In the genomic region with DNA sequence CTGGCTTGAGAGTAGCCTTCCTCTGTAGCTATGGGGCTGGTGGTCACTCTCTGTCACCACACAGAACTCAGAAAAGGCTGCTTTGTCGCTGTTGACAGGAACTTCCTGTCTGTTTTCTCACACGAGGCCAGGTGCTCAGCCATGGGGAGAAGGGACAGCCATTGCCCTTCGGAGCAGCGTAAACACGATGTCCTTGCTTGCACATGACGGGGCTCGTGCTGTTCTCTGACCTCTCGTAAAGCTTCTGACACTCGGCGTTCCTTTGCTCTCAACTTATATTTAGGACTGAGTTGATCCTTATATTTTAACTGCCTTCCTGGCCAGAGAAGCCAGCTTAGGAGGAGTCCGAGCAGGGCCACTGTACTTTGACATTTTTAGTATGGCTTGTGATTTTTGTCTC, we compare ENCODE assay signal across 14 mouse cellular contexts. TPM values are rescaled to one million over a fixed set of nuclear protein-coding genes. Genes with fewer than 3 reads are reported as not detected.
DNase-seq lines count a peak whose midpoint lies in the region; ATAC-seq and TF ChIP-seq lines count a peak whose summit lies in the region.
"Had no signal": no experiment of that assay in that cellular context is flagged by ENCODE, and none has a peak within 500 bp of the region (broad histone marks: within the 10 kb centered on the region; RNA-seq: fewer than 3 reads in every experiment).

No protein-coding gene starts in this region.

- TF ChIP-seq CTCF in lung, embryonic 14.5 days (IDR thresholded peaks at IDR 0.05; ENCODE audit: low read depth): no peak
- TF ChIP-seq CTCF in lung, postnatal 0 days (IDR thresholded peaks at IDR 0.05): no peak

- H3K27ac ChIP-seq in lung, embryonic 14.5 days (ENCODE audit: low read depth): no peak overlapping the region
- H3K27ac ChIP-seq in lung, postnatal 0 days (ENCODE audit: low read length): no peak overlapping the region
- H3K27ac ChIP-seq in kidney, embryonic 16.5 days (ENCODE audit: low read length): 0 out of 2 replicates have a peak overlapping the region, but pooled peaks have one; percentile 40
- no peak overlapping the region for H3K27ac ChIP-seq in midbrain, embryonic 15.5 days
- H3K27ac ChIP-seq: limb, embryonic 15.5 days had no signal

- H3K9me3 ChIP-seq in lung, embryonic 14.5 days (ENCODE audit: low read depth, low read length): no peaks in the 10 kb centered on the region
- H3K9me3 ChIP-seq in lung, postnatal 0 days (ENCODE audit: low read length): no peaks in the 10 kb centered on the region
- H3K9me3 ChIP-seq in kidney, embryonic 16.5 days (ENCODE audit: low read length): no peaks in the 10 kb centered on the region
- H3K9me3 ChIP-seq in midbrain, embryonic 15.5 days: no peaks in the 10 kb centered on the region
- H3K9me3 ChIP-seq: limb, embryonic 15.5 days had no signal

- ATAC-seq in lung, embryonic 14.5 days (ENCODE audit: insufficient read depth): no peak
- no peak for ATAC-seq in lung, postnatal 0 days
- peak; percentile 37; the same call in 1 of the 2 replicates for ATAC-seq in kidney, embryonic 16.5 days (ENCODE audit: low FRiP score, low TSS enrichment)
- no peak for ATAC-seq in midbrain, embryonic 15.5 days (replicated peaks)
- ATAC-seq: intestine, embryonic 16.5 days had no signal

- WGBS in lung, embryonic 14.5 days: 32% methylated on average over 11 of the region's 11 CpGs
- 41% methylated on average over 11 of the region's 11 CpGs for WGBS in lung, postnatal 0 days
- WGBS in kidney, embryonic 16.5 days: 24% methylated on average over 11 of the region's 11 CpGs
- WGBS in midbrain, embryonic 15.5 days: 91% methylated on average over 11 of the region's 11 CpGs

- no peaks in the 10 kb centered on the region for H3K4me1 ChIP-seq in lung, embryonic 14.5 days (ENCODE audit: insufficient read depth)
- H3K4me1 ChIP-seq in lung, postnatal 0 days (ENCODE audit: insufficient read depth, low read depth, low read length): peaks cover 15% of the 10 kb centered on the region; the same call in 1 of the 2 replicates
- peaks cover 32% of the 10 kb centered on the region for H3K4me1 ChIP-seq in kidney, embryonic 16.5 days (ENCODE audit: insufficient read depth, low read length)
- H3K4me1 ChIP-seq in midbrain, embryonic 15.5 days: no peaks in the 10 kb centered on the region

- H3K4me3 ChIP-seq in lung, embryonic 14.5 days (ENCODE audit: low read depth, low read length): no peak overlapping the region
- H3K4me3 ChIP-seq in lung, postnatal 0 days (ENCODE audit: low read depth, low read length): no peak overlapping the region
- no peak overlapping the region for H3K4me3 ChIP-seq in kidney, embryonic 16.5 days (ENCODE audit: low read length)
- no peak overlapping the region for H3K4me3 ChIP-seq in midbrain, embryonic 15.5 days
- H3K4me3 ChIP-seq: limb, embryonic 15.5 days had no signal

- H3K4me2 ChIP-seq in lung, embryonic 14.5 days: no peak overlapping the region
- H3K4me2 ChIP-seq in lung, postnatal 0 days (replicated peaks; ENCODE audit: low read depth, low read length): no peak overlapping the region
- 0 out of 2 replicates have a peak overlapping the region, but pooled peaks have one; percentile 17 for H3K4me2 ChIP-seq in kidney, embryonic 16.5 days (replicated peaks; ENCODE audit: low read depth, low read length)
- no peak overlapping the region for H3K4me2 ChIP-seq in midbrain, embryonic 15.5 days
- H3K4me2 ChIP-seq: limb, embryonic 15.5 days; midbrain, embryonic 11.5 days had no signal

- H3K9ac ChIP-seq in lung, embryonic 14.5 days: no peak overlapping the region
- no peak overlapping the region for H3K9ac ChIP-seq in lung, postnatal 0 days (replicated peaks; ENCODE audit: low read depth)
- H3K9ac ChIP-seq in kidney, embryonic 16.5 days (replicated peaks; ENCODE audit: low read length): no peak overlapping the region
- H3K9ac ChIP-seq in midbrain, embryonic 15.5 days: no peak overlapping the region
- H3K9ac ChIP-seq: limb, embryonic 15.5 days had no signal

- peak; percentile 13 for DNase-seq in embryo, embryonic 10.5 days (ENCODE audit: low spot score)
- DNase-seq in embryo, embryonic 9.5 days (ENCODE audit: extremely low spot score): no peak
- peak; percentile 34 for DNase-seq in lung, embryonic 14.5 days
- no peak for DNase-seq in lung, postnatal 0 days (ENCODE audit: low spot score)
- DNase-seq in yolk sac, embryonic 10.5 days (ENCODE audit: low spot score): peak; percentile 30
- DNase-seq in spleen, postnatal 14 days (ENCODE audit: low spot score in 2 of 2): no peak
- DNase-seq: adrenal gland, postnatal 14 days; cerebellum, adult 2 months; thymus, adult 18-20 months had no signal

- no peaks in the 10 kb centered on the region for H3K27me3 ChIP-seq in lung, embryonic 14.5 days (ENCODE audit: insufficient read depth, low read length)
- H3K27me3 ChIP-seq in lung, postnatal 0 days (replicated peaks; ENCODE audit: insufficient read depth, low read length): no peaks in the 10 kb centered on the region
- H3K27me3 ChIP-seq in kidney, embryonic 16.5 days (ENCODE audit: insufficient read depth, low read length): no peaks in the 10 kb centered on the region
- H3K27me3 ChIP-seq in midbrain, embryonic 15.5 days (replicated peaks): no peaks in the 10 kb centered on the region
- H3K27me3 ChIP-seq: limb, embryonic 15.5 days had no signal

- no peaks in the 10 kb centered on the region for H3K36me3 ChIP-seq in lung, embryonic 14.5 days (ENCODE audit: insufficient read depth)
- H3K36me3 ChIP-seq in lung, postnatal 0 days (ENCODE audit: insufficient read depth, low read length): no peaks in the 10 kb centered on the region
- no peaks in the 10 kb centered on the region for H3K36me3 ChIP-seq in kidney, embryonic 16.5 days (ENCODE audit: insufficient read depth, low read length)
- H3K36me3 ChIP-seq in midbrain, embryonic 15.5 days (replicated peaks): no peaks in the 10 kb centered on the region
- H3K36me3 ChIP-seq: limb, embryonic 15.5 days had no signal

- no peak for TF ChIP-seq EP300 in lung, postnatal 0 days (IDR thresholded peaks at IDR 0.05)

RNA-seq across cellular contexts. Expression of gene Zfp622, which starts 54.6 kb away (rescaled TPM):
- polyA plus RNA-seq in lung, embryonic 14.5 days (2014; fragmentation: Nextera tagmentation; extraction: Ambion mirVana): 26.2 and 28.4 TPM in 2 replicates
- 18.4 and 18.7 TPM in 2 replicates for polyA plus RNA-seq in lung, postnatal 0 days (2015; fragmentation: Nextera tagmentation; extraction: Ambion mirVana)
- polyA plus RNA-seq in kidney, embryonic 16.5 days (2015; fragmentation: Nextera tagmentation; extraction: Ambion mirVana): 27.6 and 28.1 TPM in 2 replicates
- polyA plus RNA-seq in midbrain, embryonic 15.5 days (2015; fragmentation: Nextera tagmentation; extraction: Ambion mirVana): 38.8 and 39.3 TPM in 2 replicates

Comparison
In these comparisons a context has a peak if more than half of its experiments do, and no peak if none do; other contexts are left out.
1. DNase-seq: peak in embryo, embryonic 10.5 days (single experiment), lung, embryonic 14.5 days (single experiment) and yolk sac, embryonic 10.5 days (single experiment); none in embryo, embryonic 9.5 days (single experiment), lung, postnatal 0 days (single experiment) and spleen, postnatal 14 days (0 of 2).